Mouse (Mus musculus): ENCODE measurements around the gene Mcf2l. TPM values are rescaled to one million over a fixed set of nuclear protein-coding genes. Genes with fewer than 3 reads are reported as not detected.

Gene Mcf2l
- polyA plus RNA-seq, 1 experiment from 2014 or later: 22.4 TPM

GRCm38 (mm10) chr8:12865790-12866189, 7.8 kb upstream of the Mcf2l start:
- H3K4me2 ChIP-seq (replicated peaks; ENCODE audit: low read depth, low read length): no peak overlapping the region
- H3K27ac ChIP-seq (ENCODE audit: low read depth, low read length): no peak overlapping the region
- peaks cover 16% of the 10 kb centered on the region; the same call in 1 of the 2 replicates for H3K36me3 ChIP-seq (ENCODE audit: control insufficient read depth, insufficient read depth, low read length)
- H3K9me3 ChIP-seq (ENCODE audit: control insufficient read depth, low read length): no peaks in the 10 kb centered on the region
- H3K27me3 ChIP-seq (ENCODE audit: control insufficient read depth, insufficient read depth, low read length): no peaks in the 10 kb centered on the region
- 62% methylated on average over 6 of the region's 6 CpGs for WGBS
- H3K4me3 ChIP-seq (ENCODE audit: low read length): no peak overlapping the region
- no peak overlapping the region for H3K9ac ChIP-seq (ENCODE audit: low read depth, low read length)
- ATAC-seq (ENCODE audit: low FRiP score, low TSS enrichment): no peak
- H3K4me1 ChIP-seq (ENCODE audit: control insufficient read depth, insufficient read depth, low read length): no peaks in the 10 kb centered on the region

GRCm38 (mm10) chr8:12869661-12870060, 3.9 kb upstream of the Mcf2l start:
- Histone ChIP-seq H3K4me1 (ENCODE audit: control insufficient read depth, insufficient read depth, low read length) (peaks cover 10% of the 10 kb centered on the region), H3K36me3 (ENCODE audit: control insufficient read depth, insufficient read depth, low read length) (no peaks in the 10 kb centered on the region), H3K27ac (ENCODE audit: low read depth, low read length) (no peak overlapping the region), H3K9me3 (ENCODE audit: control insufficient read depth, low read length) (no peaks in the 10 kb centered on the region), H3K4me3 (ENCODE audit: low read length) (no peak overlapping the region), H3K27me3 (ENCODE audit: control insufficient read depth, insufficient read depth, low read length) (no peaks in the 10 kb centered on the region), H3K9ac (ENCODE audit: low read depth, low read length) (no peak overlapping the region), H3K4me2 (replicated peaks; ENCODE audit: low read depth, low read length) (no peak overlapping the region)
- 77% methylated on average over 3 of the region's 3 CpGs for WGBS
- no peak for ATAC-seq (ENCODE audit: low FRiP score, low TSS enrichment)

GRCm38 (mm10) chr8:12870656-12871055, 3.0 kb upstream of the Mcf2l start:
- ATAC-seq (ENCODE audit: low FRiP score, low TSS enrichment): no peak
- H3K9ac ChIP-seq (ENCODE audit: low read depth, low read length): no peak overlapping the region
- no peak overlapping the region for H3K4me2 ChIP-seq (replicated peaks; ENCODE audit: low read depth, low read length)
- no peaks in the 10 kb centered on the region for H3K36me3 ChIP-seq (ENCODE audit: control insufficient read depth, insufficient read depth, low read length)
- H3K27ac ChIP-seq (ENCODE audit: low read depth, low read length): no peak overlapping the region
- 95% methylated on average over 5 of the region's 5 CpGs for WGBS
- no peaks in the 10 kb centered on the region for H3K27me3 ChIP-seq (ENCODE audit: control insufficient read depth, insufficient read depth, low read length)
- H3K4me3 ChIP-seq (ENCODE audit: low read length): no peak overlapping the region
- peaks cover 12% of the 10 kb centered on the region for H3K4me1 ChIP-seq (ENCODE audit: control insufficient read depth, insufficient read depth, low read length)
- H3K9me3 ChIP-seq (ENCODE audit: control insufficient read depth, low read length): no peaks in the 10 kb centered on the region

GRCm38 (mm10) chr8:12871461-12871860, 2.1 kb upstream of the Mcf2l start:
- WGBS: 8% methylated on average over 5 of the region's 5 CpGs

GRCm38 (mm10) chr8:12872983-12873356, 636 bp upstream of the Mcf2l start:
- no peaks in the 10 kb centered on the region for H3K36me3 ChIP-seq (ENCODE audit: control insufficient read depth, insufficient read depth, low read length)
- 6% methylated on average over 8 of the region's 9 CpGs for WGBS
- H3K4me3 ChIP-seq (ENCODE audit: low read length): peak overlapping the region; percentile 40
- peaks cover 30% of the 10 kb centered on the region for H3K4me1 ChIP-seq (ENCODE audit: control insufficient read depth, insufficient read depth, low read length)
- H3K9me3 ChIP-seq (ENCODE audit: control insufficient read depth, low read length): no peaks in the 10 kb centered on the region
- peak overlapping the region; percentile 53 for H3K4me2 ChIP-seq (replicated peaks; ENCODE audit: low read depth, low read length)
- no peak for ATAC-seq (ENCODE audit: low FRiP score, low TSS enrichment)
- H3K27me3 ChIP-seq (ENCODE audit: control insufficient read depth, insufficient read depth, low read length): no peaks in the 10 kb centered on the region
- peak overlapping the region; percentile 23; the same call in 1 of the 2 replicates for H3K9ac ChIP-seq (ENCODE audit: low read depth, low read length)
- H3K27ac ChIP-seq (ENCODE audit: low read depth, low read length): no peak overlapping the region

More at GRCm38 (mm10) chr8:12871461-12871860, 2.1 kb upstream of the Mcf2l start:
- Histone ChIP-seq H3K4me3 (ENCODE audit: low read length) (no peak overlapping the region), H3K4me1 (ENCODE audit: control insufficient read depth, insufficient read depth, low read length) (peaks cover 18% of the 10 kb centered on the region), H3K27ac (ENCODE audit: low read depth, low read length) (no peak overlapping the region), H3K27me3 (ENCODE audit: control insufficient read depth, insufficient read depth, low read length) (no peaks in the 10 kb centered on the region), H3K9me3 (ENCODE audit: control insufficient read depth, low read length) (no peaks in the 10 kb centered on the region), H3K36me3 (ENCODE audit: control insufficient read depth, insufficient read depth, low read length) (no peaks in the 10 kb centered on the region), H3K9ac (ENCODE audit: low read depth, low read length) (no peak overlapping the region), H3K4me2 (replicated peaks; ENCODE audit: low read depth, low read length) (no peak overlapping the region)
- ATAC-seq (ENCODE audit: low FRiP score, low TSS enrichment): no peak

- Histone ChIP-seq H3K4me1 (ENCODE audit: control insufficient read depth, insufficient read depth, low read length) (peaks cover 32% of the 10 kb centered on the region), H3K27ac (ENCODE audit: low read depth, low read length) (0 out of 2 replicates have a peak overlapping the region, but pooled peaks have one; percentile 27), H3K9me3 (ENCODE audit: control insufficient read depth, low read length) (no peaks in the 10 kb centered on the region), H3K4me3 (ENCODE audit: low read length) (peak overlapping the region; percentile 40), H3K27me3 (ENCODE audit: control insufficient read depth, insufficient read depth, low read length) (no peaks in the 10 kb centered on the region), H3K9ac (ENCODE audit: low read depth, low read length) (peak overlapping the region; percentile 37), H3K36me3 (ENCODE audit: control insufficient read depth, insufficient read depth, low read length) (no peaks in the 10 kb centered on the region), H3K4me2 (replicated peaks; ENCODE audit: low read depth, low read length) (peak overlapping the region; percentile 53)
- peak; percentile 41 for ATAC-seq (ENCODE audit: low FRiP score, low TSS enrichment)
- 17% methylated on average over 8 of the region's 8 CpGs for WGBS
These were observed 687 bp downstream of the Mcf2l start for GRCm38 (mm10) chr8:12874194-12874791.

- H3K4me1 ChIP-seq (ENCODE audit: control insufficient read depth, insufficient read depth, low read length): peaks cover 32% of the 10 kb centered on the region
- H3K9ac ChIP-seq (ENCODE audit: low read depth, low read length): no peak overlapping the region
- no peaks in the 10 kb centered on the region for H3K36me3 ChIP-seq (ENCODE audit: control insufficient read depth, insufficient read depth, low read length)
- 73% methylated on average over 4 of the region's 4 CpGs for WGBS
- H3K4me2 ChIP-seq (replicated peaks; ENCODE audit: low read depth, low read length): no peak overlapping the region
- H3K27ac ChIP-seq (ENCODE audit: low read depth, low read length): no peak overlapping the region
- ATAC-seq (ENCODE audit: low FRiP score, low TSS enrichment): no peak
- H3K4me3 ChIP-seq (ENCODE audit: low read length): no peak overlapping the region
- no peaks in the 10 kb centered on the region for H3K27me3 ChIP-seq (ENCODE audit: control insufficient read depth, insufficient read depth, low read length)
- H3K9me3 ChIP-seq (ENCODE audit: control insufficient read depth, low read length): no peaks in the 10 kb centered on the region
These were observed 1.4 kb downstream of the Mcf2l start for GRCm38 (mm10) chr8:12874971-12875370.

- Histone ChIP-seq H3K27me3 (ENCODE audit: control insufficient read depth, insufficient read depth, low read length) (no peaks in the 10 kb centered on the region), H3K4me3 (ENCODE audit: low read length) (no peak overlapping the region), H3K9me3 (ENCODE audit: control insufficient read depth, low read length) (no peaks in the 10 kb centered on the region), H3K9ac (ENCODE audit: low read depth, low read length) (no peak overlapping the region), H3K27ac (ENCODE audit: low read depth, low read length) (no peak overlapping the region), H3K36me3 (ENCODE audit: control insufficient read depth, insufficient read depth, low read length) (no peaks in the 10 kb centered on the region), H3K4me2 (replicated peaks; ENCODE audit: low read depth, low read length) (no peak overlapping the region), H3K4me1 (ENCODE audit: control insufficient read depth, insufficient read depth, low read length) (peaks cover 32% of the 10 kb centered on the region)
- no peak for ATAC-seq (ENCODE audit: low FRiP score, low TSS enrichment)
- 58% methylated on average over 6 of the region's 6 CpGs for WGBS
These were observed 3.5 kb downstream of the Mcf2l start for GRCm38 (mm10) chr8:12877126-12877525.

- H3K4me3 ChIP-seq (ENCODE audit: low read length): no peak overlapping the region
- no peak for ATAC-seq (ENCODE audit: low FRiP score, low TSS enrichment)
- no peaks in the 10 kb centered on the region for H3K9me3 ChIP-seq (ENCODE audit: control insufficient read depth, low read length)
- H3K4me2 ChIP-seq (replicated peaks; ENCODE audit: low read depth, low read length): no peak overlapping the region
- 87% methylated on average over 6 of the region's 6 CpGs for WGBS
- H3K36me3 ChIP-seq (ENCODE audit: control insufficient read depth, insufficient read depth, low read length): no peaks in the 10 kb centered on the region
- no peak overlapping the region for H3K9ac ChIP-seq (ENCODE audit: low read depth, low read length)
- no peaks in the 10 kb centered on the region for H3K27me3 ChIP-seq (ENCODE audit: control insufficient read depth, insufficient read depth, low read length)
- no peak overlapping the region for H3K27ac ChIP-seq (ENCODE audit: low read depth, low read length)
- H3K4me1 ChIP-seq (ENCODE audit: control insufficient read depth, insufficient read depth, low read length): peaks cover 22% of the 10 kb centered on the region
These were observed 6.6 kb downstream of the Mcf2l start for GRCm38 (mm10) chr8:12880163-12880562.
